Mouse (Mus musculus) neural tube, embryonic 13.5 days (tissue): ENCODE measurements around the gene Slc7a15. TPM values are rescaled to one million over a fixed set of nuclear protein-coding genes. Genes with fewer than 3 reads are reported as not detected.

ENCODE experiments used
- ATAC-seq: fragments of 200-750 bp; cut with Nextera tagmentation; 2 replicates; pipeline ENCODE4 v1.8.0; 2017; ENCODE audit warnings: low read depth, mild to moderate bottlenecking, moderate TSS enrichment, moderate library complexity
- H3K27ac ChIP-seq: fragments of 300-500 bp; sonication (generic); replicated peaks from 2 replicates; pipeline ENCODE4 v1.5.1; 2015; ENCODE audit warnings: moderate library complexity, mild to moderate bottlenecking, inconsistent platforms
- H3K27me3 ChIP-seq: fragments of 300-500 bp; sonication (generic); 2 replicates; pipeline ENCODE4 v1.6.1; 2015; ENCODE audit warnings: mild to moderate bottlenecking, inconsistent platforms
- H3K36me3 ChIP-seq: fragments of 300-500 bp; sonication (generic); 2 replicates; pipeline ENCODE4 v1.6.1; 2015; ENCODE audit warnings: mild to moderate bottlenecking, inconsistent platforms
- H3K4me1 ChIP-seq: fragments of 300-500 bp; sonication (generic); replicated peaks from 2 replicates; pipeline ENCODE4 v1.6.1; 2015; ENCODE audit warnings: inconsistent platforms
- H3K4me2 ChIP-seq: fragments of 300-500 bp; sonication (generic); 2 replicates; pipeline ENCODE4 v1.6.1; 2015; ENCODE audit warnings: inconsistent platforms, mild to moderate bottlenecking, moderate library complexity
- H3K4me3 ChIP-seq: fragments of 300-500 bp; sonication (generic); 2 replicates; pipeline ENCODE4 v1.5.1; 2015; ENCODE audit warnings: mild to moderate bottlenecking, inconsistent platforms
- H3K9ac ChIP-seq: fragments of 300-500 bp; sonication (generic); 2 replicates; pipeline ENCODE4 v1.6.1; 2015; ENCODE audit warnings: moderate library complexity, mild to moderate bottlenecking, inconsistent platforms
- H3K9me3 ChIP-seq: fragments of 300-500 bp; sonication (generic); 2 replicates; pipeline ENCODE4 v1.6.1; 2016; ENCODE audit warnings: inconsistent platforms
- WGBS: fragments of 180-500 bp; shearing (Covaris S2); methylation state at CpG from one replicate; pipeline ENCODE4 v1.1.7; 2015; 5-methylcytosine and 5-hydroxymethylcytosine counted together
- polyA plus RNA-seq: library from polyadenylated mRNA; unstranded; fragments of >200 nt; fragmentation: Nextera tagmentation; extraction: Ambion mirVana; gene quantifications from 2 replicates; pipeline ENCODE4 v1.2.1, GENCODE M21; 2015

The Slc7a15 gene
- polyA plus RNA-seq, 1 experiment from 2014 or later, result not detected

DNA sequence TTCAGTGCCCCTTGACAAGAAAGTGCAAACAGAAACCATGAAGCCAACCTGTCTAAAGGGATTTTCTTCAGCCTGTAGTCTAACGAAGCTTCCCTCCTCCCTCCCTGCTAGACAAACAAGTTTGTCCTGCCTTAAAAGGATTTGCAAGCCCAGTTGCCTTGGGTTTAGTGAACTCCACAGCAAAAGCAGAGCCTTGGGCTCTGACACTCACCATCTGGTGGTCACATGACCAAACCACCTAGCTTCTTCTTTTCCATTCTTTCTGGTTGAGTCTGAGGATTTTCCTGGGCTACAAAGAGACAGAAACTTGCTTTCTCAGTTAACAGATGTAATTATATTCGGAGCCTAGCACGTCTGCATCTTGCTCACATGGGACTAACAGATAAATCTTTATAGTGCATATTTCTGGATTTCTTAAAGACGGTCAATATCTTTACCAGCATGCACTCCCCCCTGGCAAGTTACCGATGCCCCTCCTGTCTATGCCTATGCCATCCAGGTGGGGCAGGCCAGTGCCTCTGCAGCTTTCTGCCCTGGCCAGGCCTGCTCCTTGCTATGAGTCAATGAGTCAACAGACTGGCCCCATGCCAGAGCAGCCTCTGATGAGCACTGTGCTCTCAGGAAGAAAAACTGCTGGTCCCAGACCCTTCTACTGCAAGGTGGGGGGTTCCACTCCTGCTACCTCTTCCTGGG is 110.8 kb downstream of the Slc7a15 start:
- H3K4me2 ChIP-seq, result no peak overlapping the region
- no peak overlapping the region for H3K4me3 ChIP-seq
- no peaks in the 10 kb centered on the region for H3K27me3 ChIP-seq
- no peaks in the 10 kb centered on the region for H3K9me3 ChIP-seq
- no peaks in the 10 kb centered on the region for H3K36me3 ChIP-seq
- no peak overlapping the region for H3K9ac ChIP-seq
- 80% methylated on average over 5 of the region's 5 CpGs for WGBS
- peaks cover 9% of the 10 kb centered on the region; the same call in 1 of the 2 replicates for H3K4me1 ChIP-seq
- peak; percentile 43; the same call in 1 of the 2 replicates for ATAC-seq
- H3K27ac ChIP-seq, result no peak overlapping the region

- WGBS, result 66% methylated on average over 1 of the region's 1 CpGs
- H3K36me3 ChIP-seq, result no peaks in the 10 kb centered on the region
- no peak for ATAC-seq
- H3K4me3 ChIP-seq, result no peak overlapping the region
- peaks cover 9% of the 10 kb centered on the region; the same call in 1 of the 2 replicates for H3K4me1 ChIP-seq
- H3K9me3 ChIP-seq, result no peaks in the 10 kb centered on the region
- H3K4me2 ChIP-seq, result no peak overlapping the region
- no peak overlapping the region for H3K27ac ChIP-seq
- no peak overlapping the region for H3K9ac ChIP-seq
- H3K27me3 ChIP-seq, result no peaks in the 10 kb centered on the region
Observed at GRCm38 (mm10) chr12:8487281-8487680, 111.6 kb downstream of the Slc7a15 start.

DNA sequence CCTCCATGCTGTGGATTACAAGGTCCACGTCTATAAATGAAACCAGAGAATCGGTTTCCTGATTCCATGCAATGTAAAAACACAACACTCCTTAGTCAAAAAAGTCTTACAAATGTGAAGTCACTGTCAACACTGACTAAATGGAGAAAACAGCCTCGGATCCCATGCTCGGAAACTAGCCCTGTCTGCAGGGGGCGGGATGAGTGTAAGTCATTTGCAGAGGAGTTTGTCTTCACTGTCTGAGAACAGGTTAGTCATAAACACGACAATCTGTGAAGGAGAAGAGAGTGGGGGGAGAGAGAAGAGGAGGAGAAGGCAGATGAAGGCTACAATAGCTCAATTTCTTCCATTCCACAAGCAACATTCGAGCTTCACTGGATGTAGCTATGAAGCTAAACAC is 113.6 kb downstream of the Slc7a15 start:
- H3K4me1 ChIP-seq, result peaks cover 9% of the 10 kb centered on the region; the same call in 1 of the 2 replicates
- no peaks in the 10 kb centered on the region for H3K27me3 ChIP-seq
- H3K9me3 ChIP-seq, result no peaks in the 10 kb centered on the region
- no peaks in the 10 kb centered on the region for H3K36me3 ChIP-seq
- no peak for ATAC-seq
- H3K4me3 ChIP-seq, result no peak overlapping the region
- H3K27ac ChIP-seq, result no peak overlapping the region
- H3K9ac ChIP-seq, result no peak overlapping the region
- no peak overlapping the region for H3K4me2 ChIP-seq
- 79% methylated on average over 7 of the region's 7 CpGs for WGBS

- Histone ChIP-seq H3K9me3 (no peaks in the 10 kb centered on the region), H3K27ac (no peak overlapping the region), H3K36me3 (no peaks in the 10 kb centered on the region), H3K4me3 (no peak overlapping the region), H3K4me1 (no peaks in the 10 kb centered on the region), H3K9ac (no peak overlapping the region), H3K27me3 (no peaks in the 10 kb centered on the region), H3K4me2 (no peak overlapping the region)
- no peak for ATAC-seq
- 68% methylated on average over 2 of the region's 2 CpGs for WGBS
Observed at GRCm38 (mm10) chr12:8482169-8482568, 116.7 kb downstream of the Slc7a15 start.

Other genes with a start within 250 kb of the Slc7a15 start
- gene Rhob, start 99.1 kb downstream of the Slc7a15 start, polyA plus RNA-seq, result 80.6 and 81.1 TPM in 2 replicates
- 40.9 and 43.8 TPM in 2 replicates for gene Pum2, start 75.1 kb upstream of the Slc7a15 start, polyA plus RNA-seq
- 17.8 and 25.9 TPM in 2 replicates for gene Sdc1, start 172.3 kb upstream of the Slc7a15 start, polyA plus RNA-seq